Mouse (Mus musculus): ENCODE results near the gene Prl7a2. TPM values are rescaled to one million over a fixed set of nuclear protein-coding genes. Genes with fewer than 3 reads are reported as not detected.

Prl7a2 gene
- total RNA-seq (2015) (not detected in 2 replicates), total RNA-seq (2017) (not detected in 2 replicates)

GRCm38 (mm10) chr13:27667936-27668335 lies at the start of gene Prl7a2:
Gene Prl7a2, minus strand, starts transcription at chr13:27668036.
- ATAC-seq (replicated peaks; ENCODE audit: poor library complexity) = no peak

- no peak for ATAC-seq (replicated peaks; ENCODE audit: poor library complexity)
Observed at GRCm38 (mm10) chr13:27716636-27717035, 48.8 kb upstream of the Prl7a2 start, which contains the start of gene Prl7d1. Gene Prl7d1, minus strand, starts transcription at chr13:27716736.

GRCm38 (mm10) chr13:27706521-27706920 lies 38.7 kb upstream of the Prl7a2 start:
- no peak for ATAC-seq (replicated peaks; ENCODE audit: poor library complexity)

GRCm38 (mm10) chr13:27660747-27661146 lies 7.1 kb downstream of the Prl7a2 start:
- ATAC-seq (replicated peaks; ENCODE audit: poor library complexity) = no peak

- no peak for ATAC-seq (replicated peaks; ENCODE audit: poor library complexity)
Observed at GRCm38 (mm10) chr13:27642393-27642792, 25.4 kb downstream of the Prl7a2 start, which contains the start of gene Prl7a1. Gene Prl7a1, minus strand, starts transcription at chr13:27642493.

- ATAC-seq (replicated peaks; ENCODE audit: poor library complexity) = no peak
Observed at GRCm38 (mm10) chr13:27610482-27610881, 57.4 kb downstream of the Prl7a2 start, which contains the start of gene Prl7b1. Gene Prl7b1, minus strand, starts transcription at chr13:27610582.

Other genes with a start within 250 kb of the Prl7a2 start
- not detected in 2 replicates for gene Prl8a6, start 229.3 kb downstream of the Prl7a2 start, total RNA-seq (2015)
- gene Prl8a6, start 229.3 kb downstream of the Prl7a2 start, total RNA-seq (2017) = not detected in 2 replicates
- gene Prl8a8, start 154.8 kb downstream of the Prl7a2 start, total RNA-seq (2015) = not detected in 2 replicates
- not detected in 2 replicates for gene Prl8a8, start 154.8 kb downstream of the Prl7a2 start, total RNA-seq (2017)
- gene Prl8a9, start 103.4 kb downstream of the Prl7a2 start, total RNA-seq (2015) = not detected in 2 replicates
- not detected in 2 replicates for gene Prl8a9, start 103.4 kb downstream of the Prl7a2 start, total RNA-seq (2017)
- gene Prl8a1, start 85.9 kb downstream of the Prl7a2 start, total RNA-seq (2015) = not detected in 2 replicates
- not detected in 2 replicates for gene Prl8a1, start 85.9 kb downstream of the Prl7a2 start, total RNA-seq (2017)
- gene Prl7b1, start 57.5 kb downstream of the Prl7a2 start, total RNA-seq (2015) = not detected in 2 replicates
- not detected in 2 replicates for gene Prl7b1, start 57.5 kb downstream of the Prl7a2 start, total RNA-seq (2017)
- gene Prl7a1, start 25.5 kb downstream of the Prl7a2 start, total RNA-seq (2015) = not detected in 2 replicates
- gene Prl7a1, start 25.5 kb downstream of the Prl7a2 start, total RNA-seq (2017) = not detected in 2 replicates
- gene Prl7d1, start 48.7 kb upstream of the Prl7a2 start, total RNA-seq (2015) = not detected in 2 replicates
- gene Prl7d1, start 48.7 kb upstream of the Prl7a2 start, total RNA-seq (2017) = not detected in 2 replicates
- gene Prl7c1, start 112.8 kb upstream of the Prl7a2 start, total RNA-seq (2015) = not detected in 2 replicates
- gene Prl7c1, start 112.8 kb upstream of the Prl7a2 start, total RNA-seq (2017) = not detected in 2 replicates
- not detected in 2 replicates for gene Prl2a1, start 133.6 kb upstream of the Prl7a2 start, total RNA-seq (2015)
- gene Prl2a1, start 133.6 kb upstream of the Prl7a2 start, total RNA-seq (2017) = not detected in 2 replicates
- not detected in 2 replicates for gene Prl2c1, start 181.3 kb upstream of the Prl7a2 start, total RNA-seq (2015)
- not detected in 2 replicates for gene Prl2c1, start 181.3 kb upstream of the Prl7a2 start, total RNA-seq (2017)